In the genomic region with DNA sequence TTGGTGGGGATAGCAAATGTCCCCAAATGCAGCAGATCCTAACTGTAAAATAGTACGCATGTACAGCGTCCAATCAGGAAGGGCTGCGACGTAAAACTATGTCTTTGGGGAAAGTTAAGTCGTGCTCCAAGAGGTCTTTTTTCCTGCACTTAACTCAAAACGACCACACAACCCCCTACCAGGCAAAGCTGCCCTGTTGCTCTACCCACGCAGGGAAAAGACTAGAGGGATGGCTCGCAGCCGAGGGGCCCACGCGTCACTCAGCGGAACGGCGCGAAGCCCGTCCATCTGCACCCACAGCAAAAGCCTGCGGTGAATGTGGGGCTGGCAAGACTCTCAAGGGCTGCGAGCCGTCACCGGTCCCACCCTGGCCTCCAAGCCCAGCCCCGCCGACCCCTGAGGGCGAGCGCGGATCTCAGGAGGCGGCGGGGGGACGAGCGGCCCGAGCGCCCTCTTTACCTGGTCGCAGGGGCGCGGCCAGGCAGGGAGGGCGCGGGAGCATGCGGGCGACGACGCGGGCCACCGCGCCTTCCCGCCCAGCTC, we compare ENCODE assay signal across 8 mouse cellular contexts. TPM values are rescaled to one million over a fixed set of nuclear protein-coding genes. Genes with fewer than 3 reads are reported as not detected.
DNase-seq lines count a peak whose midpoint lies in the region; ATAC-seq lines count a peak whose summit lies in the region.

No protein-coding gene starts in this region.

- H3K27ac ChIP-seq in midbrain, embryonic 15.5 days, result peak overlapping the region; percentile 98

- peak overlapping the region; percentile 89 for H3K4me3 ChIP-seq in midbrain, embryonic 15.5 days

- peak; percentile 42 for DNase-seq in gastrocnemius, postnatal 10 days
- no peak for DNase-seq in gastrocnemius, postnatal 25 days
- DNase-seq in 416B (ENCODE audit: low read depth), result peak; percentile 81
- peak; percentile 31 for DNase-seq in c-Kit-positive CD71-negative TER-119-negative erythroid progenitor cells, embryonic 14.5 days (ENCODE audit: low read depth)
- DNase-seq in frontal cortex, postnatal 36 days (ENCODE audit: low spot score in 2 of 2), result peak; percentile 68 to 73
- peak; percentile 38 to 71 for DNase-seq in left cerebral cortex, postnatal 14 days (ENCODE audit: low spot score in 2 of 2)
- DNase-seq in spleen, postnatal 36 days (ENCODE audit: low spot score in 2 of 2), result no peak

- H3K36me3 ChIP-seq in midbrain, embryonic 15.5 days (replicated peaks), result no peaks in the 10 kb centered on the region

- no peaks in the 10 kb centered on the region for H3K27me3 ChIP-seq in midbrain, embryonic 15.5 days (replicated peaks)

- intact Hi-C loops in left cerebral cortex, postnatal 14 days (cut with DNase I), result no loop called here

- peak; percentile 88; the same call in 1 of the 2 replicates for ATAC-seq in midbrain, embryonic 15.5 days (replicated peaks)

- H3K9ac ChIP-seq in midbrain, embryonic 15.5 days, result peak overlapping the region; percentile 87

- peaks cover 32% of the 10 kb centered on the region for H3K4me1 ChIP-seq in midbrain, embryonic 15.5 days

- no peaks in the 10 kb centered on the region for H3K9me3 ChIP-seq in midbrain, embryonic 15.5 days

- H3K4me2 ChIP-seq in midbrain, embryonic 15.5 days, result peak overlapping the region; percentile 52

- under 1% methylated on average over 42 of the region's 44 CpGs for WGBS in midbrain, embryonic 15.5 days

RNA-seq across cellular contexts. Expression of a gene that starts 0.4 kb away (rescaled TPM):
- 1 to 10 TPM; 7.4 to 8.6 TPM for total RNA-seq in gastrocnemius, postnatal 10 days (2021)
- total RNA-seq in gastrocnemius, postnatal 25 days (2021), result 1 to 10 TPM; 7.3 to 7.6 TPM
- total RNA-seq in left cerebral cortex, postnatal 14 days (2021), result 10 to 100 TPM; 11.5 to 13.6 TPM
- polyA plus RNA-seq in midbrain, embryonic 15.5 days (2015; fragmentation: Nextera tagmentation; extraction: Ambion mirVana), result 19.0 and 19.7 TPM in 2 replicates

RNA-seq across cellular contexts. Expression of a gene that starts 0.6 kb away (rescaled TPM):
- 1 to 10 TPM; 5.9 to 7.0 TPM for total RNA-seq in gastrocnemius, postnatal 10 days (2021)
- total RNA-seq in gastrocnemius, postnatal 25 days (2021), result 1 to 10 TPM; 2.0 to 2.4 TPM
- 1 to 10 TPM; 6.3 to 7.6 TPM for total RNA-seq in left cerebral cortex, postnatal 14 days (2021)
- 4.2 and 4.3 TPM in 2 replicates for polyA plus RNA-seq in midbrain, embryonic 15.5 days (2015; fragmentation: Nextera tagmentation; extraction: Ambion mirVana)

Comparison
In these comparisons a context has a peak if more than half of its experiments do, and no peak if none do; other contexts are left out.
1. DNase-seq: peak in gastrocnemius, postnatal 10 days (single experiment), 416B (single experiment), c-Kit-positive CD71-negative TER-119-negative erythroid progenitor cells, embryonic 14.5 days (single experiment), frontal cortex, postnatal 36 days (2 of 2) and left cerebral cortex, postnatal 14 days (2 of 2); none in gastrocnemius, postnatal 25 days (single experiment) and spleen, postnatal 36 days (0 of 2).